Mouse (Mus musculus) CH12.LX (cell line): ENCODE results near the gene Dmxl2. TPM values are rescaled to one million over a fixed set of nuclear protein-coding genes. Genes with fewer than 3 reads are reported as not detected.

Source experiments
- DNase-seq: peaks from one replicate; pipeline ENCODE4 v3.0.0-alpha.2; 2013; ENCODE audit errors: extremely low read depth
- H3K27ac ChIP-seq: 2 replicates; pipeline ENCODE4 v1.5.1; 2012; ENCODE audit warnings: low read depth, mild to moderate bottlenecking, control low read depth, moderate library complexity; ENCODE audit not compliant: insufficient read depth
- H3K27me3 ChIP-seq: replicated peaks from 2 replicates; pipeline ENCODE3; 2012; ENCODE audit warnings: inconsistent platforms
- H3K36me3 ChIP-seq, 2 experiments: replicated peaks in 1 of 2; 2 replicates each; pipeline versions ENCODE3 to v1.6.1; 2012; ENCODE audit warnings: inconsistent platforms in 1 of 2, low read length in 1 of 2, mild to moderate bottlenecking in 1 of 2, mixed read lengths in 1 of 2, moderate library complexity in 1 of 2; ENCODE audit not compliant: control insufficient read depth in 1 of 2, insufficient read depth in 1 of 2
- H3K4me1 ChIP-seq, 2 experiments: 2 replicates each; pipeline ENCODE4 v1.6.1; 2012; ENCODE audit warnings: inconsistent platforms in 1 of 2, moderate library complexity in 1 of 2; ENCODE audit not compliant: insufficient read depth in 2 of 2, control insufficient read depth in 1 of 2
- H3K4me2 ChIP-seq: 2 replicates; pipeline ENCODE4 v1.6.1; 2012; ENCODE audit warnings: low read depth, mild to moderate bottlenecking, control low read depth; ENCODE audit not compliant: poor library complexity, insufficient read depth, severe bottlenecking
- H3K4me3 ChIP-seq, 3 experiments: fragments of 150-350 bp in 1 of 3; sonication (generic) in 1 of 3; replicated peaks in 1 of 3; 2 replicates each; pipeline versions ENCODE3 to v1.5.1; 2011 to 2012; ENCODE audit warnings: low read depth in 2 of 3, low read length in 2 of 3, mild to moderate bottlenecking in 2 of 3, moderate library complexity in 2 of 3, control low read depth in 1 of 3, improper control_type of control experiment in 1 of 3, inconsistent platforms in 1 of 3, mixed read lengths in 1 of 3; ENCODE audit not compliant: poor library complexity in 1 of 3
- H3K79me2 ChIP-seq: replicated peaks from 2 replicates; pipeline ENCODE4 v1.6.1; 2012; ENCODE audit warnings: mild to moderate bottlenecking, moderate library complexity; ENCODE audit not compliant: control insufficient read depth, poor library complexity, insufficient read depth, severe bottlenecking; ENCODE audit errors: extremely low read depth
- H3K9ac ChIP-seq: 2 replicates; pipeline ENCODE4 v1.6.1; 2012; ENCODE audit warnings: low read depth, mild to moderate bottlenecking, control low read depth, moderate library complexity; ENCODE audit not compliant: insufficient read depth
- H3K9me3 ChIP-seq: replicated peaks from 2 replicates; pipeline ENCODE3; 2012; ENCODE audit warnings: low read length, inconsistent platforms, mixed read lengths
- BHLHE40 ChIP-seq: IDR thresholded peaks from 2 replicates; pipeline ENCODE4 v1.6.1; 2011; ENCODE audit warnings: mild to moderate bottlenecking, low read depth, low read length, improper control_type of control experiment
- CHD2 ChIP-seq: IDR thresholded peaks from 2 replicates; pipeline ENCODE4 v1.6.1; 2011; ENCODE audit warnings: low read length, improper control_type of control experiment
- ELF1 ChIP-seq: IDR thresholded peaks from 2 replicates; pipeline ENCODE4 v1.6.1; 2014; ENCODE audit warnings: low read depth, mild to moderate bottlenecking, inconsistent platforms, low read length, improper control_type of control experiment
- EP300 ChIP-seq: IDR thresholded peaks from 2 replicates; pipeline ENCODE4 v1.6.1; 2011; ENCODE audit warnings: low read length, improper control_type of control experiment
- IRF4 ChIP-seq: IDR thresholded peaks from 2 replicates; pipeline ENCODE4 v1.6.1; 2014; ENCODE audit warnings: low read depth, mild to moderate bottlenecking, inconsistent platforms, low read length, improper control_type of control experiment
- JUN ChIP-seq: IDR thresholded peaks from 2 replicates; pipeline ENCODE4 v1.6.1; 2011; ENCODE audit warnings: low read depth, mild to moderate bottlenecking, low read length, improper control_type of control experiment, moderate library complexity; ENCODE audit not compliant: insufficient read depth
- JUND ChIP-seq: conservative IDR thresholded peaks from 2 replicates; pipeline ENCODE4 v1.6.1; 2011; ENCODE audit warnings: low read depth, low read length, improper control_type of control experiment
- MAX ChIP-seq: IDR thresholded peaks from 2 replicates; pipeline ENCODE4 v1.6.1; 2011; ENCODE audit warnings: low read length, improper control_type of control experiment
- MAZ ChIP-seq: IDR thresholded peaks from 2 replicates; pipeline ENCODE4 v1.6.1; 2012; ENCODE audit warnings: low read depth, mild to moderate bottlenecking, inconsistent platforms, low read length, improper control_type of control experiment, moderate library complexity
- MEF2A ChIP-seq: IDR thresholded peaks from 2 replicates; pipeline ENCODE4 v1.6.1; 2014; ENCODE audit warnings: low read depth, mild to moderate bottlenecking, inconsistent platforms, low read length, improper control_type of control experiment, borderline replicate concordance
- NELFE ChIP-seq: IDR thresholded peaks from 2 replicates; pipeline ENCODE4 v1.6.1; 2011; ENCODE audit warnings: low read depth, low read length, improper control_type of control experiment
- PAX5 ChIP-seq: IDR thresholded peaks from 2 replicates; pipeline ENCODE4 v1.6.1; 2012; ENCODE audit warnings: low read length, inconsistent platforms, mixed read lengths
- POLR2A ChIP-seq: IDR thresholded peaks from 2 replicates; pipeline ENCODE4 v1.6.1; 2011; ENCODE audit warnings: low read depth, mild to moderate bottlenecking, improper control_type of control experiment, low read length
- POLR2AphosphoS2 ChIP-seq: IDR thresholded peaks from 2 replicates; pipeline ENCODE4 v1.6.1; 2011; ENCODE audit warnings: low read depth, low read length, improper control_type of control experiment
- RAD21 ChIP-seq: IDR thresholded peaks from 2 replicates; pipeline ENCODE4 v1.6.1; 2011; ENCODE audit warnings: low read depth, mild to moderate bottlenecking, low read length, improper control_type of control experiment, moderate library complexity
- SMC3 ChIP-seq: IDR thresholded peaks from 2 replicates; pipeline ENCODE4 v1.6.1; 2011; ENCODE audit warnings: low read depth, low read length, improper control_type of control experiment
- TBP ChIP-seq: conservative IDR thresholded peaks from 2 replicates; pipeline ENCODE4 v1.6.1; 2011; ENCODE audit warnings: low read depth, low read length, improper control_type of control experiment
- TCF12 ChIP-seq: IDR thresholded peaks from 2 replicates; pipeline ENCODE4 v1.6.1; 2014; ENCODE audit warnings: low read depth, mild to moderate bottlenecking, inconsistent platforms, low read length, improper control_type of control experiment
- UBTF ChIP-seq: IDR thresholded peaks from 2 replicates; pipeline ENCODE4 v1.6.1; 2012; ENCODE audit warnings: low read depth, mild to moderate bottlenecking, inconsistent platforms, low read length, improper control_type of control experiment, moderate library complexity
- USF2 ChIP-seq: conservative IDR thresholded peaks from 2 replicates; pipeline ENCODE4 v1.6.1; 2011; ENCODE audit warnings: low read depth, low read length, improper control_type of control experiment
- ZC3H11A ChIP-seq: IDR thresholded peaks from 2 replicates; pipeline ENCODE4 v1.6.1; 2012; ENCODE audit warnings: low read depth, mild to moderate bottlenecking, inconsistent platforms, low read length, improper control_type of control experiment
- ZKSCAN1 ChIP-seq: IDR thresholded peaks from 2 replicates; pipeline ENCODE4 v1.6.1; 2012; ENCODE audit warnings: low read depth, inconsistent platforms, low read length, improper control_type of control experiment, borderline replicate concordance
- ZNF384 ChIP-seq: IDR thresholded peaks from 2 replicates; pipeline ENCODE4 v1.6.1; 2012; ENCODE audit warnings: low read depth, low read length, improper control_type of control experiment, inconsistent platforms
- dilution Hi-C: fragments of 300-500 bp; cut with MboI; formaldehyde crosslinking; loops from 2 replicates; pipeline ENCODE4 v1.14.3; 2020; ENCODE audit warnings: low sequenced_read_pairs; ENCODE audit not compliant: extremely low pct_unique_long_range_greater_than_20kb, extremely low pct_ligation_motif_present
- in situ Hi-C: fragments of 300-500 bp; cut with MboI; formaldehyde crosslinking; loops from 3 replicates; pipeline ENCODE4 v1.14.3; 2019; ENCODE audit warnings: low sequenced_read_pairs, low pct_ligation_motif_present, low pct_unique_long_range_greater_than_20kb, mixed read lengths
- polyA plus RNA-seq: library from polyadenylated mRNA; unstranded; fragments of >175 nt; gene quantifications from 2 replicates; pipeline ENCODE4 v1.2.1, GENCODE M21; 2012; ENCODE audit warnings: low read depth; ENCODE audit not compliant: insufficient read length
- total RNA-seq, 2 experiments: library from RNA; depleted of rRNA; stranded (reverse); fragments of 300-350 nt in 1 of 2; fragments of >200 nt in 1 of 2; gene quantifications; 2 replicates each; pipeline ENCODE4 v1.2.3; 2012 to 2014

Gene Dmxl2
- total and polyA plus RNA-seq, 3 experiments: 21.8 to 23.7 (median 22.5) TPM

DNA sequence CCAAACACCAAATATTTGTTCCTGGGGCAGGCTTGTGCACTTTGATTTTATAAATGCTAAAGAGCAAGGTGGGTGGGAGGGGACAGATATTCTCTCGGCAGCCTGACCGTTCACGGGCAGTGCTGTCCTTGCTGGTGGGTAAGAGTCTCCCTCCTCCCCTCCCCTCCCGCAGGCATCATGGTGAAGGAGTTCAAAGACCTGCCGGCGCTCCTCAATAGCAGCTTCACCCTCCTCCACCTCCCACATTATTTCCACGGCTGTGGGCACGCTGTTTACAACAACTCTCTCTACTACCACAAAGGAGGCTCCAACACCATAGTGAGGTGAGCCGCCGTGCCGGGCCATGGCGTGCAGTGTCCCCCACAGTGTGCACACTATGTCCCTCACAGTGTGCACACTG is 165.8 kb downstream of the Dmxl2 start:
- Histone ChIP-seq H3K4me1 (no peaks in the 10 kb centered on the region), H3K36me3 (no peaks in the 10 kb centered on the region), H3K4me2 (no peak overlapping the region), H3K9me3 (no peaks in the 10 kb centered on the region), H3K27me3 (peaks cover 5% of the 10 kb centered on the region), H3K27ac (no peak overlapping the region), H3K4me3 (no peak overlapping the region), H3K9ac (no peak overlapping the region), H3K79me2 (no peaks in the 10 kb centered on the region)
- TF ChIP-seq BHLHE40: no peak
- no peak for TF ChIP-seq MEF2A
- TF ChIP-seq ZC3H11A: no peak
- TF ChIP-seq ZNF384: no peak
- no peak for TF ChIP-seq SMC3
- no peak for TF ChIP-seq POLR2AphosphoS2
- TF ChIP-seq PAX5: no peak
- no peak for TF ChIP-seq ELF1
- no peak for TF ChIP-seq JUN
- TF ChIP-seq CHD2: no peak
- TF ChIP-seq USF2: no peak
- TF ChIP-seq RAD21: no peak
- in situ Hi-C loops: loop anchor here (10.0 kb wide), 1 partner anchor 341 kb away; no protein-coding TSS in a partner anchor
- DNase-seq: no peak
- dilution Hi-C loops: no loop called here

DNA sequence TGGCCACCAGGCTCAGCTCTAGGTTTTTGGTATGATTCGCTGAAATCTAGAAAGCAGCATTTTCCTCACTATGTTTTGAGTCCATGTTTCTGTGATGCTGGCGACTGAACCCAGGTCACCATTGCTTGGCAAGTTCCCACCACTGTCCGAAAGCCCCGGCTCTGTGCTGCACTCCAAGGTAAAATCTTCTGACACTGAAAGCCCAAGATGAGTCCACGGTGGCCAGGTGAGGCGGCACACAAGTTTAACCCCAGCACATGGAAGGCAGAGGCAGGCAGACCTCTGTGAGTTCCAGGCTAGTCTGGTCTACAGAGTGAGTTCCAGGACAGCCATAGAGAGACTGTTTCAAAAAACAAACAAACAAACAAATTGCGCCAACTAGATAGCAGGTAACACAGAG is 172.2 kb downstream of the Dmxl2 start:
- Histone ChIP-seq H3K36me3 (no peaks in the 10 kb centered on the region), H3K79me2 (no peaks in the 10 kb centered on the region), H3K27ac (no peak overlapping the region), H3K9me3 (no peaks in the 10 kb centered on the region), H3K9ac (no peak overlapping the region), H3K4me2 (no peak overlapping the region), H3K4me3 (no peak overlapping the region), H3K27me3 (peaks cover 7% of the 10 kb centered on the region), H3K4me1 (peaks cover 0 to 4% of the 10 kb centered on the region in 2 experiments; a peak in 1 of 4 replicates)
- DNase-seq: no peak
- TF ChIP-seq EP300 (no peak), ZC3H11A (no peak), MEF2A (no peak), BHLHE40 (no peak), TCF12 (no peak), UBTF (no peak), MAZ (no peak), JUND (no peak), POLR2A (no peak), USF2 (no peak), MAX (no peak), NELFE (no peak), TBP (no peak), IRF4 (no peak), RAD21 (no peak), ZKSCAN1 (no peak)
- in situ Hi-C loops (loop anchor here (10.0 kb wide), 1 partner anchor 144 kb away; no protein-coding TSS in a partner anchor), dilution Hi-C loops (no loop called here)
